Mouse (Mus musculus): ENCODE data around the gene Tmem110. TPM values are rescaled to one million over a fixed set of nuclear protein-coding genes. Genes with fewer than 3 reads are reported as not detected.

Gene Tmem110
- polyA plus RNA-seq, 1 experiment from 2014 or later: 37.6 TPM

DNA sequence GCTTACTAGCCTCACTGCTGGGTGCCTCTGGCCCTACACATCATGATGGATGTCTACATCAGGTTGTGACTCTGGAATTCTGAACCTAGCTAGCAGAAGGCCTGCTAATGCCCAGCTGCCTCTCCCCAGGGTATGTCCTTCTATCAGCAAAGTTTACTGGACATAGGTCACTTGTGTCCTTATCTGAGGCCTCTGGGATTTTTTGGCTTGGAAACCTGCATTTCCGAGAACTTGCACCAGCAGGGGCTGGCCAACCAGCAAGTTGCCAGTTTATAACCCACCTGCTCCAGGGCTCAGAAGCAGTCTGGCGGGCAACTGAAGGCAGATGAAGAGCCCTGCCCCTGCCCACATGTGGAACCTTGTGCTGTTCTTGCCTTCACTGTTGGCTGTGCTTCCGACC, 60.8 kb downstream of the Tmem110 start, which contains the start of gene Itih4:
Gene Itih4, plus strand, starts transcription at position 273 of the 400 bp plus-strand sequence.
- 85% methylated on average over 3 of the region's 3 CpGs for WGBS
- no peak within 1 kb of the TSS for H3K4me3 ChIP-seq
- no peaks in the 10 kb centered on the region for H3K27me3 ChIP-seq (ENCODE audit: low read depth, poor library complexity, severe bottlenecking)
- H3K9me3 ChIP-seq (replicated peaks): no peaks in the 10 kb centered on the region
- H3K36me3 ChIP-seq: no peaks in the 10 kb centered on the region
- peaks cover 8% of the 10 kb centered on the region for H3K4me1 ChIP-seq
- H3K27ac ChIP-seq: no peak within 1 kb of the TSS
- DNase-seq (ENCODE audit: low spot score): no peak

DNA sequence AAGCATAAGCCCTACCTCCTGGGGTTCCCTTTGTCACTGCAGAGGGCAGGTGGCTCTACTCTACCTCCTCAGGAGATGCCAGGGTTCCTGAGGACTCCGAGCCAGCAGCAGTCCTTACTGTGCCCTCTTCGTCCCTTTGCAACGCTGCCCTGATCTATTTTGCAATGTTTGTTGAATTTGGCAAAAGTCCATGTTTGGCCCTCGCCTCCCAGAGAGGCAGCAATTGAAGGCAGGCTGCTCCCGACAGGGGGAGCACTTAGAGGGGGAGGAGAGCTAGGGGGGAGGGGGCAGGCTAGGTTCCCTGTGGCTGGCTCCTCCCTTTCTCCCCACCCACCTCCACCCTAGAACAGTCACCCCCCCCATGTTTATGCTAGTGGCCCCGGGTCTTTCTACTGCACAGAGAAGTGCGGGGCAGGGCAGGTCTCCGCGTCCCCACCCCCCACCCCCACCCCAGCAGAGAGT, 62.9 kb downstream of the Tmem110 start:
- no peaks in the 10 kb centered on the region for H3K36me3 ChIP-seq
- peaks cover 8% of the 10 kb centered on the region for H3K4me1 ChIP-seq
- no peak overlapping the region for H3K27ac ChIP-seq

GRCm38 (mm10) chr14:30899972-30900371, 74.6 kb downstream of the Tmem110 start:
- Histone ChIP-seq H3K4me3 (no peak overlapping the region), H3K27me3 (ENCODE audit: low read depth, poor library complexity, severe bottlenecking) (no peaks in the 10 kb centered on the region), H3K36me3 (no peaks in the 10 kb centered on the region), H3K27ac (no peak overlapping the region), H3K4me1 (peaks cover 22% of the 10 kb centered on the region), H3K9me3 (replicated peaks) (no peaks in the 10 kb centered on the region)
- 76% methylated on average over 3 of the region's 3 CpGs for WGBS
- DNase-seq (ENCODE audit: low spot score): no peak

More for the DNA sequence above, 62.9 kb downstream of the Tmem110 start:
- DNase-seq (ENCODE audit: low spot score): no peak
- Histone ChIP-seq H3K9me3 (replicated peaks) (no peaks in the 10 kb centered on the region), H3K4me3 (no peak overlapping the region), H3K27me3 (ENCODE audit: low read depth, poor library complexity, severe bottlenecking) (no peaks in the 10 kb centered on the region)
- WGBS: 26% methylated on average over 9 of the region's 9 CpGs

DNA sequence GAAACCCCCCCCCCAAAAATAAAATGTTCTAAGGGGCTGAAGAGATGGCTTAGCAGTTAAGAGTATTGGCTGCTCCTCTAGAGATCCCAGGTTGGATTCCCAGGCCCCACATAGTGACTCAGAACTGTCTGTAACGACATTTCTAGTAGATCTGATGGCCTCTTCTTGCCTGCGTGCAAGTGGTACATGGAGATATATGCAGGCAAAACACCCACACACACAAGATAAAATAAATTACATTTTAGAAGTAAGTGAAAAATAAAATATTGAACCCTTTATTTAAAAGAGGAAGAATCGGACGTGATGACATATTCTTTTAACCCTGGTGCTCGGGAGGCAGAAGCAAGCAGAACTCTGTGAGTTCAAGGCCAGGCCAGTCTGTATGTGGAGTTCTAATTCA, 77.2 kb downstream of the Tmem110 start:
- Histone ChIP-seq H3K9me3 (replicated peaks) (no peaks in the 10 kb centered on the region), H3K4me3 (no peak overlapping the region), H3K27ac (no peak overlapping the region), H3K27me3 (ENCODE audit: low read depth, poor library complexity, severe bottlenecking) (no peaks in the 10 kb centered on the region), H3K36me3 (no peaks in the 10 kb centered on the region), H3K4me1 (no peaks in the 10 kb centered on the region)
- WGBS: 90% methylated on average over 5 of the region's 5 CpGs
- DNase-seq (ENCODE audit: low spot score): no peak

GRCm38 (mm10) chr14:30903036-30903435, 77.6 kb downstream of the Tmem110 start:
- Histone ChIP-seq H3K9me3 (replicated peaks) (no peaks in the 10 kb centered on the region), H3K27me3 (ENCODE audit: low read depth, poor library complexity, severe bottlenecking) (no peaks in the 10 kb centered on the region), H3K27ac (no peak overlapping the region), H3K4me1 (no peaks in the 10 kb centered on the region), H3K36me3 (no peaks in the 10 kb centered on the region), H3K4me3 (no peak overlapping the region)
- WGBS: 72% methylated on average over 3 of the region's 3 CpGs
- DNase-seq (ENCODE audit: low spot score): no peak

DNA sequence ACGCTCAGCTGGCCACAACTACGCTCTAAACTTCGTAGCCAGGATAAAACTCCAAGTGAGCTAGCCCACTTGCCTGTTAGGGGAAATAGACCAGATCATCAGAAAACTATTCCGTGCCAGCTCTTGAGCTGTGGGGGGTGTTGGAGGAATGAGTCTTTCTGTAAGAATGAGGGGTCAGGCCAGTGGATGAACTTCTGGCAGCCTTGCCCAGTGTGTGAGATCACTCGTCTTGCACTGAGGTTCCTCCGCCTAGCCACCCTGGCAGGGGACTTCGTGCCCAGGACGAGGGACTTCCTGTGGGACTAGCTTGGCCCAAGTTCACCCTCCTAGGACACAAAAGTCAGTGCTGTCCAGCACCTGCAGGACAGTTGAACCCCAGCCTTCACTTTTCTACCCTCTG, 78.9 kb downstream of the Tmem110 start:
- no peak for DNase-seq (ENCODE audit: low spot score)
- 89% methylated on average over 8 of the region's 8 CpGs for WGBS
- Histone ChIP-seq H3K27me3 (ENCODE audit: low read depth, poor library complexity, severe bottlenecking) (no peaks in the 10 kb centered on the region), H3K4me1 (no peaks in the 10 kb centered on the region), H3K36me3 (no peaks in the 10 kb centered on the region), H3K27ac (no peak overlapping the region), H3K9me3 (replicated peaks) (no peaks in the 10 kb centered on the region), H3K4me3 (no peak overlapping the region)

- DNase-seq (ENCODE audit: low spot score): no peak
- H3K4me3 ChIP-seq: no peak overlapping the region
- no peaks in the 10 kb centered on the region for H3K36me3 ChIP-seq
- no peaks in the 10 kb centered on the region for H3K27me3 ChIP-seq (ENCODE audit: low read depth, poor library complexity, severe bottlenecking)
- H3K27ac ChIP-seq: no peak overlapping the region
- no peaks in the 10 kb centered on the region for H3K9me3 ChIP-seq (replicated peaks)
- H3K4me1 ChIP-seq: no peaks in the 10 kb centered on the region
- 87% methylated on average over 6 of the region's 6 CpGs for WGBS
Measured at GRCm38 (mm10) chr14:30906001-30906400, 80.6 kb downstream of the Tmem110 start.

DNA sequence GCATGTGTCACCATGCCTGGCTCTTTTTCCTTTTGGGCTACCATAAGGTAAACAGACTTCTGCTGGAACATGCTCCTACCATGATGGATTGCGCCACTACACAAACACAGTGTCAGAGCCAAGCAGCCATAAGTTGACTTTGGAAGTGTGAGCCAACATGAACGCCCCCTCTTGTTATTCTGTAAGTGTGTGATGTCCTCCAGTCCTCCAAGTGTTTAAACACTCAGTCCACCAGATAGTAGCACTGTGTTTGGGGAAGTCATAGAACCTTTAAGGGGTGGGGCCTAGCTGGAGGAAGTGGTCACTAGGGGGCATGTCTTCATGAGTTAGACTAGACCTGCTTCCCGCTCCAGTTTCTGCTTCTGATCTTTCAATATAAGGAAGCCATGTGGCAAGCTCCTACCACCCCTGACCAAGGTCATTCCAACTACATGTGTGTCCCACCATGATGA, 82.5 kb downstream of the Tmem110 start:
- no peaks in the 10 kb centered on the region for H3K4me1 ChIP-seq
- H3K9me3 ChIP-seq (replicated peaks): no peaks in the 10 kb centered on the region
- no peak overlapping the region for H3K27ac ChIP-seq
- no peaks in the 10 kb centered on the region for H3K27me3 ChIP-seq (ENCODE audit: low read depth, poor library complexity, severe bottlenecking)
- no peak for DNase-seq (ENCODE audit: low spot score)
- WGBS: 81% methylated on average over 3 of the region's 3 CpGs
- H3K4me3 ChIP-seq: no peak overlapping the region
- H3K36me3 ChIP-seq: no peaks in the 10 kb centered on the region

GRCm38 (mm10) chr14:30911141-30911540, 85.8 kb downstream of the Tmem110 start:
- no peak for DNase-seq (ENCODE audit: low spot score)
- H3K36me3 ChIP-seq: no peaks in the 10 kb centered on the region
- WGBS: 92% methylated on average over 8 of the region's 8 CpGs

DNA sequence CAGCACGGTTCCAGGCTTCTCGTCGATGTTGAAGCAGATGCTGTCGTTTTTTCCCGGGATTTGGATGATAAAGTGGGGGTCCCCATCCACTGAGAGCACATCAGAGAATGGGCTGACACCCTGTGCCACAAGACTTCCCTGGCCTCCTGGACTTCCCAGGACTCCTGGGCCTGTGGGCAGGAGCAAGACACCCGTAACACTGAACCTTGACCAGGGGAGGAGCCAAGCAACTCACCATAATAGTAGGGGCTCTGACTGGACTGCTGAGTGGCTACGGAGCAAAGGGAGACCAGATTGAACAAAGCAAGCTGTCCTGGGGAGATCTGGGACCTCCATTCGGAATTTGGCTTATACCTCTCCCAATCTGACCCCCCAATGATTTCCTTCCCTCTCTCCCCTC, 87.3 kb downstream of the Tmem110 start:
- 82% methylated on average over 8 of the region's 8 CpGs for WGBS

More at GRCm38 (mm10) chr14:30911141-30911540, 85.8 kb downstream of the Tmem110 start:
- Histone ChIP-seq H3K4me3 (no peak overlapping the region), H3K27me3 (ENCODE audit: low read depth, poor library complexity, severe bottlenecking) (no peaks in the 10 kb centered on the region), H3K9me3 (replicated peaks) (no peaks in the 10 kb centered on the region), H3K4me1 (no peaks in the 10 kb centered on the region), H3K27ac (no peak overlapping the region)

GRCm38 (mm10) chr14:30913404-30913803, 88.0 kb downstream of the Tmem110 start:
- Histone ChIP-seq H3K27ac (no peak overlapping the region), H3K4me3 (no peak overlapping the region), H3K4me1 (no peaks in the 10 kb centered on the region), H3K27me3 (ENCODE audit: low read depth, poor library complexity, severe bottlenecking) (no peaks in the 10 kb centered on the region), H3K36me3 (no peaks in the 10 kb centered on the region), H3K9me3 (replicated peaks) (no peaks in the 10 kb centered on the region)
- WGBS: 90% methylated on average over 5 of the region's 5 CpGs
- DNase-seq (ENCODE audit: low spot score): no peak

More for the DNA sequence above, 87.3 kb downstream of the Tmem110 start:
- Histone ChIP-seq H3K9me3 (replicated peaks) (no peaks in the 10 kb centered on the region), H3K36me3 (no peaks in the 10 kb centered on the region), H3K4me1 (no peaks in the 10 kb centered on the region), H3K4me3 (no peak overlapping the region), H3K27ac (no peak overlapping the region), H3K27me3 (ENCODE audit: low read depth, poor library complexity, severe bottlenecking) (no peaks in the 10 kb centered on the region)
- DNase-seq (ENCODE audit: low spot score): no peak

DNA sequence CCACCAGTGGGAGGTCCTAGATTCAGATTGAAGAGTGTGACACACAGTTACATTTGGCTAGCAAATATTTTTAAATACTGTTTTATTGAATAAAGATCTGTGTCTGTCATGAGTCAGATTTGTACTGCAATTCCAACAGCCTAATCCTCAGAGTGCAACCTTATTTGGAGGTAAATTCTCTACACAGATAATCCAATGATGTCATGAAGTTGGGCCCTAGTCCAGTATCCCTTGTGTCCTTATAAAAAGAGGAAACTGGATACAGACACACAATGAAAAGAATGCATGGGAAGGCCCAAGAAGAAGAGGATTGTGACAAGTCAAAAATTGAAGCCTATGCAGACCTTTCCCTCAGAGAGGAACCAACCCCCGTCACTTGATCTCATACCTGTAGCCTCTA, 91.1 kb downstream of the Tmem110 start:
- Histone ChIP-seq H3K4me3 (no peak overlapping the region), H3K9me3 (replicated peaks) (no peaks in the 10 kb centered on the region), H3K27me3 (ENCODE audit: low read depth, poor library complexity, severe bottlenecking) (no peaks in the 10 kb centered on the region), H3K27ac (no peak overlapping the region), H3K4me1 (no peaks in the 10 kb centered on the region), H3K36me3 (no peaks in the 10 kb centered on the region)
- 94% methylated on average over 1 of the region's 1 CpGs for WGBS
- DNase-seq (ENCODE audit: low spot score): no peak

DNA sequence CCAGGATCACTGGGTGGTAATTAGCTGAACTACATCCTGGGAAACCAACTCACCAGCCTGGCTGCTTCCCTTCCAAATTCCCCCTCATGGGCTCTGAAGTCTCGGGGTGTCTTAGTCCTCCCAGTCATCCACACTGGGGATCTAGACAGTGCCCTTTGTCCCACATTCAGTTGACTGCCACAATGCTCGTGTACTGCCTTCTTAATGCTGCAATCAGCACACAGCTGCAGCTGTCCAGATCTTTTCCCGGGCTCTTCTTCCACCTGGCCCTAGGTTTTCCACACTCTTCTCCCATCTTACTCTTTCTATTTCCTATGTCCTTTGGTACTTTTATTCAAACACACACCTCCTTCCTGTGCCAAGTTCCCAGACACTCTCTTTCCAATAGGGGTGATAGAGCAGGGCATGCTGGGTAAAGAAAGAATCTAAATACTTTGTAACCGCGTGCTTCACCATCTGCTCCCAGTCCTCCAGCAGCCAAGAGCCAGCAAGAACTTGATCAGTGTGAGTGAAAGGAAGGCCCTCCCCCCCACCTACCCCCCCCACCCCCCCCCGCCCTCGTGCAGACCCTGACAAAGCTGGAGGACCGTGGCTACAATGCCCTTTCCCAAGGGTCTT, 96.8 kb downstream of the Tmem110 start:
- H3K27ac ChIP-seq: no peak overlapping the region

More for the DNA sequence above, 96.8 kb downstream of the Tmem110 start:
- Histone ChIP-seq H3K9me3 (replicated peaks) (no peaks in the 10 kb centered on the region), H3K27me3 (ENCODE audit: low read depth, poor library complexity, severe bottlenecking) (no peaks in the 10 kb centered on the region), H3K4me3 (no peak overlapping the region), H3K4me1 (no peaks in the 10 kb centered on the region), H3K36me3 (no peaks in the 10 kb centered on the region)
- 67% methylated on average over 8 of the region's 8 CpGs for WGBS
- no peak for DNase-seq (ENCODE audit: low spot score)

Measured in limb, embryonic 10.5 days (tissue).